8 mouse cellular contexts compared by ENCODE assay signal in the genomic region with DNA sequence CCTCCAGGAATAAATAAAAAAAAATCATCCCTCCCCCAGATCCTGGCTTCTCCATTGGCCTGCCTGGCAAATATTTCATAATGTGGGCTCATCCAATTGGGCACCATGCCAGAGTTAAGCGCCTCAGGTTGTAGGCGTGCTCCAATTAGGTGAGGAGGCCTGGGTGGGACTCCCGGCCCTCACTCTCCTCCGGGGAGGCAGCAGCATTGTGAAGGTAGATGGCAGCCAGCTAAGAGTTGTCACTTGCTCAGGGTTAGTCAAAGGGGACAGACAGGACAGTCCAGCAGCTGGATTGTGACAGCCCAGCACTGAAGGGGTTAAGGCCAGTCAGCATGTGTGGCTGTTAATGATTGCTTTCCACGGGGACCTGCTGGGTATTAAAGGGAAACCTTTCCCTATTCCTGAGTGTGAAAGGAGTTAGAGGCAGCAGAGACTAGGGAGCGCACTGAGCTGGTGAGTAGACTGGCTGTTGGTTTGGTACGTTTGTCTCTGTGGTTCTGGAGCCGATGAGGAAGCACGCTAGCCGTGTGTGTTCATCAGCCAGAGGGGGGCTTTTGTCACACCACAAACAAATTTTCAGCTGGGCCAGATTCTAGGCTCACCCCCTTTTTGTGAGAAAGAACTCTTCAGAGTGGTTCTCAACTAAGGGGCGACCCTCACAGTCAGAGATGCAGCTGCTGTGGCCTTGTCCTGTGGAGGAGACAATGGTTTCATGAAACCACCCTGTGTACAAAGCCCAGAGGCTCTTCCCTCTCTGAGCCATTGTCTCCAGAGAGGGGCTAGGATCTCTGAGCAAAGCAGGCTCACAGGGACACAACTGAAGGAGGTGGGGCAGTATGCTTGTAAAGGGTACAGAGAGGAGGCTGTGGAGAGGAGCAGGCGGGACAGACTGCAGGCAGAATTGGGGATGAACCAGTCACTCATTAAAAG.
A peak's percentile ranks its signal among the peaks of the same experiment; 100 is the strongest.
DNase-seq lines count a peak whose midpoint lies in the region; ATAC-seq and TF ChIP-seq lines count a peak whose summit lies in the region.

No protein-coding gene starts in this region.

- H3K4me2 ChIP-seq in intestine, embryonic 16.5 days (ENCODE audit: low read depth, low read length) = peak overlapping the region; percentile 42
- H3K4me2 ChIP-seq in liver, embryonic 14.5 days (ENCODE audit: low read depth) = peak overlapping the region; percentile 34

- 20% methylated on average over 12 of the region's 12 CpGs for WGBS in heart, embryonic 10.5 days
- 23% methylated on average over 12 of the region's 12 CpGs for WGBS in intestine, embryonic 16.5 days
- WGBS in liver, embryonic 14.5 days (ENCODE audit: insufficient replicate concordance) = 30% methylated on average over 12 of the region's 12 CpGs

- peak overlapping the region; percentile 88 for H3K27ac ChIP-seq in heart, embryonic 10.5 days
- peak overlapping the region; percentile 71 for H3K27ac ChIP-seq in intestine, embryonic 16.5 days (ENCODE audit: low read length)
- no peak overlapping the region for H3K27ac ChIP-seq in liver, embryonic 14.5 days

- no peaks in the 10 kb centered on the region for H3K9me3 ChIP-seq in heart, embryonic 10.5 days
- no peaks in the 10 kb centered on the region for H3K9me3 ChIP-seq in intestine, embryonic 16.5 days (ENCODE audit: control insufficient read depth, low read length)
- H3K9me3 ChIP-seq in liver, embryonic 14.5 days (ENCODE audit: control insufficient read depth, low read length) = no peaks in the 10 kb centered on the region

- DNase-seq in heart, embryonic 10.5 days (ENCODE audit: low spot score) = no peak
- DNase-seq in heart, postnatal 4 days = no peak
- peak in 1 of 3 experiments; percentile 20 for DNase-seq in liver, embryonic 14.5 days (ENCODE audit: low read depth in 3 of 3, low spot score in 3 of 3)
- peak; percentile 58 for DNase-seq in retina, embryonic 14.5 days (ENCODE audit: low spot score)
- no peak for DNase-seq in urinary bladder, adult 2 months (ENCODE audit: low spot score)
- DNase-seq in adrenal gland, postnatal 36 days = no peak

- H3K4me1 ChIP-seq in heart, embryonic 10.5 days = peaks cover 64% of the 10 kb centered on the region
- peaks cover 52% of the 10 kb centered on the region for H3K4me1 ChIP-seq in intestine, embryonic 16.5 days (ENCODE audit: control insufficient read depth, insufficient read depth, low read length)
- peaks cover 18 to 35% of the 10 kb centered on the region in 2 experiments for H3K4me1 ChIP-seq in liver, embryonic 14.5 days (replicated peaks; ENCODE audit: control insufficient read depth in 2 of 2, insufficient read depth in 2 of 2, low read length in 1 of 2)

- H3K9ac ChIP-seq in intestine, embryonic 16.5 days (ENCODE audit: low read depth, low read length) = peak overlapping the region; percentile 63
- H3K9ac ChIP-seq in liver, embryonic 14.5 days (replicated peaks) = no peak overlapping the region

- no peak for TF ChIP-seq CTCF in liver, embryonic 14.5 days (IDR thresholded peaks at IDR 0.05; ENCODE audit: low read depth)

- no peaks in the 10 kb centered on the region for H3K27me3 ChIP-seq in heart, embryonic 10.5 days (ENCODE audit: insufficient read depth, poor library complexity, severe bottlenecking)
- H3K27me3 ChIP-seq in intestine, embryonic 16.5 days (replicated peaks; ENCODE audit: control insufficient read depth, insufficient read depth, low read length) = no peaks in the 10 kb centered on the region
- no peaks in the 10 kb centered on the region for H3K27me3 ChIP-seq in liver, embryonic 14.5 days (ENCODE audit: control insufficient read depth, insufficient read depth, low read length)

- H3K36me3 ChIP-seq in heart, embryonic 10.5 days = no peaks in the 10 kb centered on the region
- no peaks in the 10 kb centered on the region for H3K36me3 ChIP-seq in intestine, embryonic 16.5 days (ENCODE audit: control insufficient read depth, insufficient read depth, low read length)
- no peaks in the 10 kb centered on the region for H3K36me3 ChIP-seq in liver, embryonic 14.5 days (replicated peaks; ENCODE audit: control insufficient read depth, insufficient read depth, low read depth)

- TF ChIP-seq EP300 in liver, embryonic 14.5 days (IDR thresholded peaks at IDR 0.05; ENCODE audit: low read depth) = no peak

- peak overlapping the region; percentile 46 for H3K4me3 ChIP-seq in heart, embryonic 10.5 days
- peak overlapping the region; percentile 38 for H3K4me3 ChIP-seq in intestine, embryonic 16.5 days (ENCODE audit: low read length)
- peak overlapping the region; percentile 18 to 50; a peak in 3 of 4 replicates for H3K4me3 ChIP-seq in liver, embryonic 14.5 days (ENCODE audit: insufficient read depth in 1 of 2, low read depth in 2 of 2, low read length in 2 of 2)

- ATAC-seq in erythroid progenitor cell, adult 5-6 weeks (replicated peaks; ENCODE audit: low FRiP score, poor library complexity, severe bottlenecking) = peak; percentile 60
- ATAC-seq in intestine, embryonic 16.5 days = peak; percentile 84
- ATAC-seq in liver, embryonic 14.5 days (ENCODE audit: insufficient read depth) = peak; percentile 38
